Mouse (Mus musculus) midbrain, embryonic 16.5 days (tissue): ENCODE measurements around the gene Cwc25. TPM values are rescaled to one million over a fixed set of nuclear protein-coding genes. Genes with fewer than 3 reads are reported as not detected.

Experiments used
- ATAC-seq: fragments of 200-750 bp; cut with Nextera tagmentation; 2 replicates; pipeline ENCODE4 v1.8.0; 2017; ENCODE audit warnings: moderate TSS enrichment
- H3K27ac ChIP-seq: fragments of 300-500 bp; sonication (generic); 2 replicates; pipeline ENCODE4 v1.5.1; 2014; ENCODE audit warnings: mild to moderate bottlenecking, low read length, mixed read lengths
- H3K27me3 ChIP-seq: fragments of 300-500 bp; sonication (generic); 2 replicates; pipeline ENCODE4 v1.6.1; 2014; ENCODE audit warnings: low read depth, low read length, mixed read lengths; ENCODE audit not compliant: control insufficient read depth, insufficient read depth
- H3K36me3 ChIP-seq: fragments of 300-500 bp; sonication (generic); 2 replicates; pipeline ENCODE4 v1.6.1; 2014; ENCODE audit warnings: mild to moderate bottlenecking, low read length, moderate library complexity, mixed read lengths; ENCODE audit not compliant: control insufficient read depth, insufficient read depth
- H3K4me1 ChIP-seq: fragments of 300-500 bp; sonication (generic); 2 replicates; pipeline ENCODE4 v1.6.1; 2014; ENCODE audit warnings: mild to moderate bottlenecking, low read length, mixed read lengths; ENCODE audit not compliant: control insufficient read depth, insufficient read depth
- H3K4me2 ChIP-seq: fragments of 300-500 bp; sonication (generic); 2 replicates; pipeline ENCODE4 v1.6.1; 2014; ENCODE audit warnings: mild to moderate bottlenecking, low read length, mixed read lengths
- H3K4me3 ChIP-seq: fragments of 300-500 bp; sonication (generic); 2 replicates; pipeline ENCODE4 v1.5.1; 2014; ENCODE audit warnings: low read depth, mild to moderate bottlenecking, low read length, moderate library complexity, mixed read lengths
- H3K9ac ChIP-seq: fragments of 300-500 bp; sonication (generic); 2 replicates; pipeline ENCODE4 v1.6.1; 2014; ENCODE audit warnings: low read depth, low read length, mixed read lengths
- H3K9me3 ChIP-seq: fragments of 300-500 bp; sonication (generic); replicated peaks from 2 replicates; pipeline ENCODE4 v1.6.1; 2014; ENCODE audit warnings: mild to moderate bottlenecking, low read length, mixed read lengths; ENCODE audit not compliant: control insufficient read depth, poor library complexity, severe bottlenecking
- WGBS: fragments of 180-500 bp; shearing (Covaris S2); extraction: QIAGEN DNeasy Blood & Tissue Kit; methylation state at CpG from one replicate; pipeline ENCODE4 v1.1.7; 2014; 5-methylcytosine and 5-hydroxymethylcytosine counted together
- polyA plus RNA-seq: library from polyadenylated mRNA; unstranded; fragments of >200 nt; fragmentation: Nextera tagmentation; extraction: Ambion mirVana; gene quantifications from 2 replicates; pipeline ENCODE4 v1.2.1, GENCODE M21; 2015

Cwc25 gene
- polyA plus RNA-seq, 1 experiment from 2014 or later: 15.9 TPM

GRCm38 (mm10) chr11:97758942-97759341 is 7.4 kb downstream of the Cwc25 start:
- H3K9me3 ChIP-seq: no peaks in the 10 kb centered on the region
- H3K4me3 ChIP-seq: no peak overlapping the region
- H3K4me2 ChIP-seq: no peak overlapping the region
- no peaks in the 10 kb centered on the region for H3K27me3 ChIP-seq
- H3K36me3 ChIP-seq: peaks cover 16% of the 10 kb centered on the region
- H3K4me1 ChIP-seq: no peaks in the 10 kb centered on the region
- H3K27ac ChIP-seq: no peak overlapping the region
- H3K9ac ChIP-seq: no peak overlapping the region
- no peak for ATAC-seq
- WGBS: 86% methylated on average over 6 of the region's 6 CpGs

- no peak for ATAC-seq
- H3K9ac ChIP-seq: no peak overlapping the region
- H3K4me1 ChIP-seq: no peaks in the 10 kb centered on the region
- H3K27ac ChIP-seq: no peak overlapping the region
- H3K4me3 ChIP-seq: no peak overlapping the region
- no peaks in the 10 kb centered on the region for H3K27me3 ChIP-seq
- WGBS: 84% methylated on average over 1 of the region's 1 CpGs
- H3K36me3 ChIP-seq: peaks cover 21% of the 10 kb centered on the region
- H3K9me3 ChIP-seq: no peaks in the 10 kb centered on the region
- no peak overlapping the region for H3K4me2 ChIP-seq
These were observed 8.2 kb downstream of the Cwc25 start for GRCm38 (mm10) chr11:97758125-97758524.

- peaks cover 43% of the 10 kb centered on the region for H3K36me3 ChIP-seq
These were observed 13.1 kb downstream of the Cwc25 start for GRCm38 (mm10) chr11:97753277-97753676.

GRCm38 (mm10) chr11:97748496-97748895 is 17.9 kb downstream of the Cwc25 start:
- peaks cover 5% of the 10 kb centered on the region for H3K4me1 ChIP-seq
- H3K27me3 ChIP-seq: no peaks in the 10 kb centered on the region
- H3K4me3 ChIP-seq: no peak overlapping the region
- H3K36me3 ChIP-seq: peaks cover 45% of the 10 kb centered on the region
- ATAC-seq: no peak
- H3K4me2 ChIP-seq: no peak overlapping the region
- no peaks in the 10 kb centered on the region for H3K9me3 ChIP-seq
- WGBS: 88% methylated on average over 5 of the region's 5 CpGs
- no peak overlapping the region for H3K9ac ChIP-seq
- H3K27ac ChIP-seq: no peak overlapping the region

More at GRCm38 (mm10) chr11:97753277-97753676, 13.1 kb downstream of the Cwc25 start:
- no peak for ATAC-seq
- Histone ChIP-seq H3K27ac (no peak overlapping the region), H3K9me3 (no peaks in the 10 kb centered on the region), H3K4me2 (no peak overlapping the region), H3K9ac (no peak overlapping the region), H3K4me1 (no peaks in the 10 kb centered on the region), H3K4me3 (no peak overlapping the region), H3K27me3 (no peaks in the 10 kb centered on the region)
- 95% methylated on average over 8 of the region's 8 CpGs for WGBS

GRCm38 (mm10) chr11:97747773-97748172 is 18.6 kb downstream of the Cwc25 start:
- Histone ChIP-seq H3K9ac (no peak overlapping the region), H3K4me2 (no peak overlapping the region), H3K4me3 (no peak overlapping the region), H3K9me3 (no peaks in the 10 kb centered on the region), H3K27me3 (no peaks in the 10 kb centered on the region), H3K4me1 (peaks cover 12% of the 10 kb centered on the region), H3K27ac (no peak overlapping the region), H3K36me3 (peaks cover 39% of the 10 kb centered on the region)
- 90% methylated on average over 8 of the region's 8 CpGs for WGBS
- ATAC-seq: no peak

GRCm38 (mm10) chr11:97745331-97745721 is 21.0 kb downstream of the Cwc25 start:
- ATAC-seq: no peak

GRCm38 (mm10) chr11:97744718-97745330 is 21.5 kb downstream of the Cwc25 start:
- H3K9ac ChIP-seq: peak overlapping the region; percentile 82

More at GRCm38 (mm10) chr11:97745331-97745721, 21.0 kb downstream of the Cwc25 start:
- no peaks in the 10 kb centered on the region for H3K9me3 ChIP-seq
- H3K36me3 ChIP-seq: peaks cover 23% of the 10 kb centered on the region
- H3K4me3 ChIP-seq: peak overlapping the region; percentile 58
- H3K4me1 ChIP-seq: peaks cover 20% of the 10 kb centered on the region
- peak overlapping the region; percentile 98 for H3K27ac ChIP-seq
- 12% methylated on average over 13 of the region's 13 CpGs for WGBS
- peak overlapping the region; percentile 82; the same call in 1 of the 2 replicates for H3K9ac ChIP-seq
- H3K27me3 ChIP-seq: no peaks in the 10 kb centered on the region
- peak overlapping the region; percentile 52 for H3K4me2 ChIP-seq

GRCm38 (mm10) chr11:97744063-97744717 is 22.2 kb downstream of the Cwc25 start, which contains the start of gene Pip4k2b:
Pip4k2b (minus strand) TSS chr11:97744704.
- H3K4me1 ChIP-seq: peaks cover 22% of the 10 kb centered on the region
- peak; percentile 49 for ATAC-seq
- no peaks in the 10 kb centered on the region for H3K27me3 ChIP-seq
- H3K36me3 ChIP-seq: peaks cover 16% of the 10 kb centered on the region
- 0% methylated on average over 52 of the region's 63 CpGs for WGBS
- no peaks in the 10 kb centered on the region for H3K9me3 ChIP-seq
- H3K4me3 ChIP-seq: peak within 1 kb of the TSS; percentile 58
- peak within 1 kb of the TSS; percentile 82 for H3K9ac ChIP-seq
- peak within 1 kb of the TSS; percentile 98 for H3K27ac ChIP-seq
- H3K4me2 ChIP-seq: peak within 1 kb of the TSS; percentile 96

More at GRCm38 (mm10) chr11:97744718-97745330, 21.5 kb downstream of the Cwc25 start:
- Histone ChIP-seq H3K4me1 (peaks cover 22% of the 10 kb centered on the region), H3K9me3 (no peaks in the 10 kb centered on the region), H3K4me2 (peak overlapping the region; percentile 52), H3K27me3 (no peaks in the 10 kb centered on the region), H3K4me3 (peak overlapping the region; percentile 58), H3K36me3 (peaks cover 18% of the 10 kb centered on the region), H3K27ac (peak overlapping the region; percentile 98)
- ATAC-seq: peak; percentile 97
- under 1% methylated on average over 40 of the region's 57 CpGs for WGBS

GRCm38 (mm10) chr11:97743423-97743822 is 22.9 kb downstream of the Cwc25 start:
- H3K9me3 ChIP-seq: no peaks in the 10 kb centered on the region
- H3K4me2 ChIP-seq: peak overlapping the region; percentile 96
- H3K36me3 ChIP-seq: peaks cover 13% of the 10 kb centered on the region
- peak overlapping the region; percentile 98 for H3K27ac ChIP-seq
- no peak for ATAC-seq
- H3K27me3 ChIP-seq: no peaks in the 10 kb centered on the region
- H3K4me1 ChIP-seq: peaks cover 22% of the 10 kb centered on the region
- peak overlapping the region; percentile 82 for H3K9ac ChIP-seq
- WGBS: 32% methylated on average over 9 of the region's 9 CpGs
- H3K4me3 ChIP-seq: peak overlapping the region; percentile 58
